Mouse (Mus musculus) layer of hippocampus, adult 11-12 months (tissue): ENCODE data around the gene Trub2.
"Not testable (repeated sequence)": the region's sequence is repeated elsewhere in the genome, so short reads cannot be mapped to it uniquely, and the experiment has no call there.

ENCODE experiments used
- DNase-seq: peaks from one replicate; pipeline ENCODE4 v3.0.0; 2022; ENCODE audit warnings: low spot score

Trub2 gene

GRCm38 (mm10) chr2:29787937-29788681 lies at the start of gene Trub2:
TSS of gene Trub2 (minus strand) at chr2:29788502.
- peak; percentile 83 for DNase-seq

GRCm38 (mm10) chr2:29835391-29835899 lies 47.1 kb upstream of the Trub2 start:
- no peak for DNase-seq

GRCm38 (mm10) chr2:29833796-29834195 lies 45.5 kb upstream of the Trub2 start:
- no peak for DNase-seq

GRCm38 (mm10) chr2:29831106-29831505 lies 42.8 kb upstream of the Trub2 start:
- peak; percentile 74 for DNase-seq

GRCm38 (mm10) chr2:29827709-29828024 lies 39.4 kb upstream of the Trub2 start:
- DNase-seq: no peak

GRCm38 (mm10) chr2:29826926-29827708 lies 38.8 kb upstream of the Trub2 start:
- DNase-seq: peak; percentile 96

GRCm38 (mm10) chr2:29826318-29826925 lies 38.1 kb upstream of the Trub2 start:
- no peak for DNase-seq

GRCm38 (mm10) chr2:29820025-29820817 lies 31.9 kb upstream of the Trub2 start, which contains the start of gene Urm1:
TSS of gene Urm1 (plus strand) at chr2:29820075.
- DNase-seq: peak; percentile 69

GRCm38 (mm10) chr2:29819363-29819762 lies 31.1 kb upstream of the Trub2 start:
- DNase-seq: no peak

GRCm38 (mm10) chr2:29817426-29818232 lies 29.3 kb upstream of the Trub2 start:
- DNase-seq: peak; percentile 92

- DNase-seq: no peak
Observed at GRCm38 (mm10) chr2:29815678-29816371, 27.5 kb upstream of the Trub2 start.

GRCm38 (mm10) chr2:29803400-29803831 lies 15.1 kb upstream of the Trub2 start:
- DNase-seq: no peak

GRCm38 (mm10) chr2:29802827-29803201 lies 14.5 kb upstream of the Trub2 start:
- DNase-seq: peak; percentile 36

- peak; percentile 96 for DNase-seq
Observed at GRCm38 (mm10) chr2:29802075-29802826, 13.9 kb upstream of the Trub2 start, which contains the start of gene Slc27a4. TSS of gene Slc27a4 (plus strand) at chr2:29802634.

- DNase-seq: no peak
Observed at GRCm38 (mm10) chr2:29792772-29793487, 4.6 kb upstream of the Trub2 start.

GRCm38 (mm10) chr2:29787104-29787917 lies 991 bp downstream of the Trub2 start, which contains the start of gene Coq4:
TSS of gene Coq4 (plus strand) at chr2:29787493.
- DNase-seq: peak; percentile 96

- no peak for DNase-seq
Observed at GRCm38 (mm10) chr2:29784290-29784689, 4.0 kb downstream of the Trub2 start.

GRCm38 (mm10) chr2:29781256-29781655 lies 7.0 kb downstream of the Trub2 start:
- not testable (repeated sequence) for DNase-seq
